Mouse (Mus musculus) MEL (cell line): Measurements from ENCODE around the gene Nthl1.

ENCODE experiments used
- CHD1 ChIP-seq: IDR thresholded peaks from 2 replicates; pipeline ENCODE4 v1.6.1; 2012; ENCODE audit warnings: low read depth, mild to moderate bottlenecking, inconsistent platforms, low read length, improper control_type of control experiment
- CTCF ChIP-seq, 3 experiments: IDR thresholded peaks in 2 of 3; conservative IDR thresholded peaks in 1 of 3; 2 replicates each; pipeline ENCODE4 v1.5.1; 2011 to 2012; ENCODE audit warnings: low read length in 3 of 3, low read depth in 2 of 3, mild to moderate bottlenecking in 2 of 3, improper control_type of control experiment in 1 of 3, inconsistent platforms in 1 of 3, mixed read lengths in 1 of 3, moderate library complexity in 1 of 3; ENCODE audit not compliant: control insufficient read depth in 1 of 3, insufficient read depth in 1 of 3, poor library complexity in 1 of 3, severe bottlenecking in 1 of 3
- KAT2A ChIP-seq: conservative IDR thresholded peaks from 2 replicates; pipeline ENCODE4 v1.6.1; 2012; ENCODE audit warnings: low read depth, low read length, improper control_type of control experiment, inconsistent platforms
- MXI1 ChIP-seq: IDR thresholded peaks from 2 replicates; pipeline ENCODE4 v1.6.1; 2011; ENCODE audit warnings: mild to moderate bottlenecking, low read depth, low read length, improper control_type of control experiment
- POLR2A ChIP-seq, 2 experiments: IDR thresholded peaks; 2 replicates each; pipeline ENCODE4 v1.6.1; 2011 to 2012; ENCODE audit warnings: low read length in 2 of 2, mild to moderate bottlenecking in 2 of 2, control low read depth in 1 of 2, improper control_type of control experiment in 1 of 2, low read depth in 1 of 2, moderate library complexity in 1 of 2; ENCODE audit not compliant: control insufficient read depth in 1 of 2, insufficient read depth in 1 of 2, poor library complexity in 1 of 2
- RCOR1 ChIP-seq: IDR thresholded peaks from 2 replicates; pipeline ENCODE4 v1.6.1; 2012; ENCODE audit warnings: low read depth, mild to moderate bottlenecking, inconsistent platforms, low read length, improper control_type of control experiment
- SMC3 ChIP-seq: IDR thresholded peaks from 2 replicates; pipeline ENCODE4 v1.6.1; 2011; ENCODE audit warnings: low read depth, low read length, improper control_type of control experiment

- no peak for TF ChIP-seq CHD1
- TF ChIP-seq MXI1, result no peak
- no peak for TF ChIP-seq SMC3
- no peak for TF ChIP-seq KAT2A
- no peak for TF ChIP-seq CTCF (IDR thresholded peaks at IDR 0.05 in 2 of 3, conservative IDR thresholded peaks at IDR 0.05 in 1 of 3; ENCODE audit: control insufficient read depth in 1 of 3, insufficient read depth in 1 of 3, low read depth in 2 of 3, low read length in 3 of 3, poor library complexity in 1 of 3, severe bottlenecking in 1 of 3)
- TF ChIP-seq RCOR1, result no peak
- TF ChIP-seq POLR2A (IDR thresholded peaks at IDR 0.05; ENCODE audit: control insufficient read depth in 1 of 2, insufficient read depth in 1 of 2, low read depth in 1 of 2, low read length in 2 of 2, poor library complexity in 1 of 2), result no peak
These were observed 19.4 kb downstream of the Nthl1 start for GRCm38 (mm10) chr17:24651835-24652234.
